Mouse (Mus musculus): Measurements from ENCODE around the gene Ccr8.
A peak's percentile ranks its signal among the peaks of the same experiment; 100 is the strongest.

The Ccr8 gene

DNA sequence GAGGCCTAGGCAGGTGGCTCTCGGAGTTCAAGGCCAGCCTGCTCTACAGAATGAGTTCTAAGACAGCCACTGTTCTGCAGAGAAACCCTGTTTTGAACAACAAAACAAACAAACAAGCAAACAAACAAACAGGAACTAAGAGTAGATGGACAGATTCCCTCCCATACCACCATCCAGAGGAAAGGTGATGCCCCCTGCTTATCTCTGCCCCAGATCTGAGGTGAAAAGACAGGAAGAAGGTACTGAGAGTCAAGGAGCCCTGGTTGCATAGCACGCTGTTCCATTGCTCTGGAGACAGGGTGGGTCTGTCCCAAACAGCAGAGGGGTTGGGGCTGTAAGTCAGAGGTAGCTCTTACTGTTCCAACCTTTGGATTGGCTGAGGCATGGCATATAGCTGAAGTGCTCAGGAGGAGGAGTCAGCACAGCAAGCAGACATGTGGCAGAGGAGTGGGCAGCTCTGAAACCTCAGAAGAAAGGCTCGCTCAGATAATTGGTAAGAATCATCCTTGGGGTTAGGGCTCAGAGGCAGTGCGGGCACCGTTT, at the start of gene Ccr8:
TSS of gene Ccr8 (plus strand) at position 419 of the 543 bp plus-strand sequence.
- no peak for DNase-seq (ENCODE audit: low read depth, low spot score)

DNA sequence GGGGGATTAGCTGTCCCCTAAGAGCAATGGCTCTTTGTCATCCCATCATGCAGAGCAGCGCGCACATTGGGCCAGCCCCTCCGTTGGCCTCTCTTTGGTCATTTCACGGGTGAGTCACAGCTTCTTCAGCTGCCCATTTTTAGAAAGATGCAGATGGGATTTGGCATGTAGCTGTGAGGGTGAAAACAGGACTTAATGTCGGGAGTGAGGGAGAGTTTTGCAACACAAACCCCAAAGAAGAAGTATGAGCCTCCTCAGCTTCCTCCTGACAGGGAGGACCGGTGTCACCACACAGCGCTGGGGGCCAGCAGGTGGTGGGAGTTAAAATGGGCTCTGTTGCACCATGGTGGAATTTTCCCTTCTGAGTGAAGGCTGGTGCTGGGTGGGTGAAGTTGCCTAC, 48.8 kb upstream of the Ccr8 start:
- no peak for DNase-seq (ENCODE audit: low read depth, low spot score)

DNA sequence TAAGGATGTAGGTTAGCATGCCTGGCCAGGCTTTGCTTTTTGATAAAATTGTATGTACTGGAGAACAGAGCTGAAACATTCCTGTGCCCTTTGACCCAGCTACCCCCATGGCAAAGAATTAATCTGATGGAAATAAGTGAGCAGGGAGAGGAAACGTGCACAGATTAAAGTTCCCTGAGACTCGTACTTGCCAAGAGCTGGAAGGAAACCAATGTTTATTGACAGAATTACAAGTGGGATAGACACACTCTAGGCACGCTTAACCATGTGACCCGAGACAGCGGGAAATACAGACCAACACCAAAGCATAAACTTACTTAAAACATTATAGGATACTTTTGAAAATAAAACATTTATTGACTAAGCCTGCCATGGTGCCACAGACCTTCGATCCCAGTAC, 43.4 kb upstream of the Ccr8 start:
- no peak for DNase-seq (ENCODE audit: low read depth, low spot score)

DNA sequence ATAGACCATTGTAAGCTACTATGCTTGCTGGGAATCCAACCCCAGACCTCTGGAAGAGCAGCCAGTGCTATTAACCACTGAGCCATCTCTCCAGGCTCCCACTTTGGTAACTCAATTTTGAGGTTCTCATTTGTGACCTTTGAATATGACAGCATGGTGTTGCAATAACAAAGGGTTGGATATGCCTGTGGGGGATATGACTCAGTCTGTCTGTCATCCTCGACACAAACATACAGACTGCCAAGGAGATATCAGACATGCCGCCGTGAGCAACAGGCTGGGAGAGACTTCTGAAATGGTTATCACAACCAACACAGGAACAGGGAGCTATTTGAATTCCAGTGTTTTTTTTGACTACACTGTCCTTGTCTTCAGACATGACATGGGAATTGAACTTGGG, 42.5 kb upstream of the Ccr8 start:
- DNase-seq (ENCODE audit: low read depth, low spot score), result no peak

DNA sequence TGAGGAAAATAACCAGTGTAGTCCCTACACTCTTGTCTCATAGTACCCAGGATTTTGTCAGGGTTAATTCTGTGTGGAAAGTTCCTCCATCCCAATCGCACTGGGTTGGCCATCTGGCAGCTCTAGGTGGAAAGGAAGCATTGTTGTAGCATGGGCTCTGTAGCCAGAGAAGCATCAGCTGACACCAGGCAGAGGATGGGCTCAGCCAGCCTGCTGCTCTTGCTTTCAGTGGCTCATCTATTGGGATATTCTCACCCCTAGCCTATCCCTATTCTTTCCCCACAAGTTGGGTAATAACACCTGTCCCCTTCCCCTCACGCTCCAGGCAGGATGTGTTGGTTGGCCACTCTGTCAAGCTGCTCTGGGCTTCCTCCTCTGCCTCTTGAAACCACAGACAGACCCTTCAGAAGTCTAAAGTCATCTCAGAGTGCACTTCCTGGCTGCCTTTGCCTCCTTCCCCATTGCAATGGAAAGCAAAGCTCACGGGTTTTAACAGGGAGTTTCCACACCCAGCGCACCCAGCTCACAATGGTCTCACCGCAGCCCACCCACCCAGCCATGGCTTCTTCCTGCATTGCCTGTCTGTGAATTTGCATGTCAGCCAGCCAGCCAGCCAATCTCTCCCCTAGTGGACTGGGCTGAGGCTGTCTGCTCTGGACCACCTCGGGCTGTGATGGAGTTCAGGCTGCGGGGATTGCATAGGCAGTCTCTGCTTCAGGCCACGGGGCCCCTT, 37.2 kb upstream of the Ccr8 start:
- no peak for DNase-seq (ENCODE audit: low read depth, low spot score)

DNA sequence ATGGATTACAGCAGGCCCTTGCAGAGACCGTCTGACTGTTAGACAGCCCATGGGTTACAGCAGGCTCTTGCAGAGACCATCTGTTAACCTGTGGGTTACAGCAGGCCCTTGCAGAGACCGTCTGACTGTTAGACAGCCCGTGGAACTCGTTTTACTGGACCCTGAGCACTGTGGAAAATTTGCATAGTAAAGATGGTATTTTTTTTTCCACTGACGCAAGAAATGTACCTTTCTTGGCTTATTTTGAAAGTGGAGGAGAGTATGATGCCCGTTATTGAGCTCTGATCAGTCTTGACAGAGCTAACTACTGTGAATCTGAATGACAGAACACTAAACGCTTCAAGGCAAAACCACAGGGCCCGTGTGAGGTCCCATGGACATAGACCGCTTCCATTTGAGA, 35.7 kb upstream of the Ccr8 start:
- DNase-seq (ENCODE audit: low read depth, low spot score), result no peak

DNA sequence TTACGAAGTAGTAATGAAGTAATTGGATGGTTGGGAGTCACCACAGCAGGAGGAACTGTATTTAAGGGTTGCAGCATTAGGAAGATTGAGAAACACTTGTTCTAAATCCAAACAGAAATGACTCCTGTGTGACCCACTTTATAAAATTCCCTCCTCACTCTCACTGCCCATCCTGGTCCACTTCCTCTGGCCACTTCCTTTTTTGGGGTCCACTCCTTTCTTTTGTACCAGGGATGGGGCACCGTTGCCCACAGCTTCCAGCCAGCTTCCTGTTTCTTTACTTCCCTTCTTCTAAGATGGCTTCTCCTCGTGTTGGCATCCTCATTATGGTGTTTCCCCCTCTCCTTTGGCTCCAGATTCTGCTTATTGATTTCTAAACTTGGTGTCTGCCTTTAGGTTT, 33.2 kb upstream of the Ccr8 start:
- no peak for DNase-seq (ENCODE audit: low read depth, low spot score)

DNA sequence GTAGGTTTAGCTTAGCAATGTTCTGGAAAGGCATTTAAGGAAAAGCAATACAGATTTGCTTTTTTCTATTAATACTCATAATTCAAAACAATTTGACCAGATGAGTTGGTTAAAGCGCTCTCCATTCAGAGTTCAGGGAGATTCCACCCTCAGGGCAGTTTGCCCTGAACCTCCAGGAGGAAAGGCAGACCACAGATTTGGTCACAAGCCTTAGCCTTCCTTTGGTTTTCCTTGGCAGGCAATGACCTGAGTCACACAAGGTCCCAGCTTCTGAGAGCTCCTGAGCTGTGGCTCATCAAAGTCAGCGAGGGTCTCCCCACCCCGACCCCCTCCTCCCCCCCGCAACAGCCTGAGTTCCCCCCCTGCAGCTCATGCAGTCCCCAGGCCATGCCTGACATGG, 27.6 kb upstream of the Ccr8 start:
- DNase-seq (ENCODE audit: low read depth, low spot score), result no peak

DNA sequence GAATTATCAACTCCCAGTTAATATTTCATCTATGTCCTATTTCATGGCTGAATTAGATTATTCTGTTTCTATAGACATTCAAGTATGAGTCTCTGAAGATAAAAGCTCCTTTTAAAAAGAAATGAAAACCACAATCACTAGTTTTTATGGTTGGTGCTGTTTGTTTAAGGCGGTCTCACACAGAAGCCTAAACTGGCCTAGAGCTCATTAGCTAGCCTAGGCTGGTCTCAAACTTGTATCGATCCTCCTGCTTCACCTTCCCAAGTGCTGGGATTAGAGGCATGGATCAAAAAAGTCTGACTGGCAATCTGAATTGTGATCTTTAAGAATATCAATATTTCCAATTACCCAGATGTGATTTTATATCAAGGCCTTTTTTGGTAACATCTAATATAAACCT, 24.3 kb upstream of the Ccr8 start:
- no peak for DNase-seq (ENCODE audit: low read depth, low spot score)

DNA sequence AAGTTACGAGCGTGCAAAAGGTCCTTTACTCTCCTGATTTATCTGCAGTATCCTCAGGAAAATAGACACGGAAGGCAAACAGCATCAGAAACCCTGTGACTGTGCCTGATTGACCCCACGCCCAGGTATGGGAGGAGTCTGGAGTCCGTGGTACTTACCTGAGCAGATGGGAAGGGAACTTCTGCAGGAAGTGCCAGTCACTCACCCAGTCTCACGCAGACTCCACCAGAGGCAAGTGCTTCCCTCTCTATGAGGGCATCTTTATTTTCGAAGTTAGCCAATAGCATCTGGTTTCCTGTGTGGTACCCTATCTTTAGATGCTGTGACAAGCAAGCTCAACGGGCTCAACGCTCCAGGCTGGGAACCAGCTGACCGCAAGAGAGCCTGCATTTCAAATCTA, 23.9 kb upstream of the Ccr8 start:
- no peak for DNase-seq (ENCODE audit: low read depth, low spot score)

DNA sequence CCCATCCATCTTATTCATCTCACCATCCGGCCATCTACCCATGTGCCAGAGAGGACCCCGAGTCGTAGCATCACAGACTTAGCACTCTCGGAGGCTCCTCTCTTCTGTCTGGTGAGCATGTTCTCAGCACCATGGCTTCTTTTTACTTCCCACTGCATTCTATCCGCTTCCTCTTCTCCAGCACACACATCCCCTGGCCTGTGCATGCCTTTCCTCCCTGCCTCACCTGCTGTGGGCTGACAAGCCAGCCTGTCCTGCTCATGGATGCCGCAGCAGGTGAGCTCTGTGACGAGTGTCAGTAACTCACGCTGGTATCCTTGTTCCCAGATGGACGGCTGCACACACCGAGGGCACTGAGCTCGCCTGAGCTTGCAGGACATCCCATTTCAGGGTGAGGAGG, 22.1 kb upstream of the Ccr8 start, which contains the start of gene Cx3cr1:
TSS of gene Cx3cr1 (minus strand) at position 101 of the 400 bp plus-strand sequence.
- DNase-seq (ENCODE audit: low read depth, low spot score), result no peak

DNA sequence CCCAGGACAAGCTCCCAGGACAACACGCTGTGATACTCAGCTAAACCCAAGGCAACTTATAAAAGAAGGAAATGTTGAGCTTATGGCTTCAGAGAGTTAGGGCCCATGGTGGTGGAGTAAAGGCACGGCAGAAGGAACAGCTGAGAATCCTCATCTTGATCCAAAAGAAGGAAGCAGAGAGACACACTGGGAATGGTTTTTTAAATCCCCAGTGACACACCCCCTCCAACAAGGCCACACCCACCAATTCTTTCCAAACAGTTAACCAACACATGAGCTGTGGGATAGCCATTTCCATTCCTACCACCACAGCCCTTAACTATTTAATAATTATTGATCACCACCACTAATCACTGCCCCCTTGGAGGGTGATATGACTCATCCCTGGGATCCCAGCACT, 20.7 kb upstream of the Ccr8 start:
- DNase-seq (ENCODE audit: low read depth, low spot score), result no peak

DNA sequence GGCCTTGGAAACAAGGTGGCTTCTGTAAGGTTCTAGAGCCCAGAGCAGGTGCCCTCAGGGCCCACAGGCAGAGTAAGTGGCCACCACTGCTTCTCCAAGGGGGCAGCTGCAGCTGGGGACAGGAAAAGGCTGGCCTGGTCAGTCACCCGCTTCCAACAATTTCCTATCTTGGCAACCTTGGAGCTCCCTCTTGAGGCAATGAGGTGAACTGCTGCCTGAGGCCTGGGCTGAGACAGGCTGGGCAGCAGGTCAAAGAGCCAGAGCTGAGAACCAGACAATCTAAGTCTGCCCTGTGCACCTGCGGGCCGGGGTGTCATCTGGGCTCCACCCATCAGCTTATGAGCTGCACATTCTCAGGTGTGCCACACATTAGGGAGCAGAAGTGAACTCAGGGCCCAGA, 18.7 kb upstream of the Ccr8 start:
- no peak for DNase-seq (ENCODE audit: low read depth, low spot score)

DNA sequence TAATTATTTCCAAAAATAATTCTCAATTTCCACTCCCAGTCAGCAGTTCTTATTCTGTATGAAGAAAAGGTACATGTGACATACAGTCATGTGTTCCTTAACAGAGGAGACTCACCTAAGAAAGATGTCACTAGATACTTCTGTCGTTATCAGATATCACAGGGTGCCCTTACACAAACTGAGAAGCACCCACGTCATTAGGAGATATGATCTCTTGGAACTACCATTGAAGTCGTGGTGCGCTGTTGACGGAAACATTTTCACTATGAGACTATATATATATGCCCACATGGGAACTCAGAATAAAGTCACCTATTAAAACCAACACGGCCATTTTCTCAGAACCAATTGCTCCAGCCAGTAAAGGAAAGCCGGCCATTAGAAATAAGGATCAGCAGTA, 17.4 kb upstream of the Ccr8 start:
- no peak for DNase-seq (ENCODE audit: low read depth, low spot score)

DNA sequence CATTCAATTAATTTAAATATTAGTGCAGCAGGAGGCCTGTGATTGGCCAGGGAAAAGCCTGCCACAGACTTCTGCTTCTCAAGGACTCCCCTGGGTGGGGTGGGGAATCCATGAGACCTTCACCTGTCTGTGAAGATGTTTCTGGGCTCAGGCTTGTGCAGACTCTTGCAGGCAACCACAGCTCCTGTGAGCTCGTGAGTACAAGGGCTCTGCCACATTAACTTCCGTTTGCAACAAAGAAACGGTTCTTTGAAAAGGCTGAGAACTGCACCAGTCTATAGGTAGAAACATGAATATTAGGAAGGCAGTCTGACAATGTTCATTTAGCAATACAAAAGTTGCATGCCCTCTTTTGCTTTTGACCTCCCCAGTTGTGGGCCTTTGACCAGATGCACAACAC, 13.7 kb upstream of the Ccr8 start:
- no peak for DNase-seq (ENCODE audit: low read depth, low spot score)

DNA sequence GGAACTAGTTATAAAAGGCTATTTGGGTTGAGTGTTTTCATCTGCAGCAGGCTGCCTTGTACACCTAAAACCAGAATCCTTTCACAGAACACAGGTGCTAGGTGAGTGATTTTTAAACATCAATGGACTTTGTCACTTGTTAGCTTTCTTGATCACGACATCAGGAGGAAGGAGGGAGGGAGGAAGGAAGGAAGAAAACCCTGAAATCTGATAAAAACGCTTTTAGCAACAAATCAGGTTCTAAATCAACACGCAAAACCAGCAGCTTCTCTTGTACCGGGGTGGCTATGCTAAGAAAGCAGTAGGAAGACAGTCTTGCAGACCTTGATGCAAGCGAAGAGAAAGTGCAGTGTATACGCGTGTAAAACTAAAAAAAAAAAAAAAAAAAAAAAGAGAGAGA, 12.0 kb upstream of the Ccr8 start:
- DNase-seq (ENCODE audit: low read depth, low spot score), result no peak

DNA sequence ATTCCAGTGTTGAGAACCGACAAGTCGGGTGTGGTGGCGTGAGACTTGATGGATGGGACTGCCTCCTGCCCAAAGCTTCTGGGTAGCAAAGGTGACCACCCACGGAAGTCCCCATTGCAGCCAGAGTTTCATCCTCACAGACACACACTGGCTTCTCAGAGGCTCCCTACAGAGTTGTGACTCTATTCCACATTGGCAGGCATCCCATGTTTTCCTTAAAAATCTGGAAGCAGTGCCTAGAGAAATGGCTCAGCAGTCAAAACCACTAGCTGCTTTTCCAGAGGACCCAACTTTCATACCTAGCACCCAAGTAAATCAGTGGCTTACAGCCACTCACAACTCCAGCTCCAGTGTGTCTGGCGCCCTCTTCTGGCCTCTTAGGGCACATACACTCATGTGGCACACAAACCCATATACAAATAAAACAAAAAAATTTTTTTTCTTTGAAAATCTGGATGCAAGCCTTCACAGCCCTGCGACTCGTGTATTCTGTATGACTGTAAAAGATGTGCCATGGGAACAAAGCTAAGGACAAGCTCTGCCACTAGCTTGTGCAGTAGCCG, 11.3 kb upstream of the Ccr8 start:
- DNase-seq (ENCODE audit: low read depth, low spot score), result peak; percentile 29

DNA sequence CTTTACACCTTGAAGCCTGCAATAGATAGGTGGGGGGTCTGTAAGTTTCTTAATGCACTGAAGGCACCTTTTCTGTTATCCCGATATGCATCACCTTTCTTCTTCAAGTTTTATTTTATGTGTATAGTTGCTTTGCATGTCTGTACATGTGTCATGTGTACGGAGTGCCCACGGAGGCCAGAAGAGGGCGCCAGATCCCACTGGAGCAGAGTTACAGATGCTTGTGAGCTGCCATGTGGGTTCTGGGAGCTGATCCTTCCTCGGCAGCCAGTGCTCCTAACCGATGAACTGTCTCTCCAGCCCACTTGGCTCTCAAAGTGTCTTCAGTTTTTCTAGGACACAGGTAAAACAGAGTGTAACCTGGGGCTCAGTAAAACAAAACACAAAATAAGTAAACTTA, 10.7 kb upstream of the Ccr8 start:
- DNase-seq (ENCODE audit: low read depth, low spot score), result no peak

DNA sequence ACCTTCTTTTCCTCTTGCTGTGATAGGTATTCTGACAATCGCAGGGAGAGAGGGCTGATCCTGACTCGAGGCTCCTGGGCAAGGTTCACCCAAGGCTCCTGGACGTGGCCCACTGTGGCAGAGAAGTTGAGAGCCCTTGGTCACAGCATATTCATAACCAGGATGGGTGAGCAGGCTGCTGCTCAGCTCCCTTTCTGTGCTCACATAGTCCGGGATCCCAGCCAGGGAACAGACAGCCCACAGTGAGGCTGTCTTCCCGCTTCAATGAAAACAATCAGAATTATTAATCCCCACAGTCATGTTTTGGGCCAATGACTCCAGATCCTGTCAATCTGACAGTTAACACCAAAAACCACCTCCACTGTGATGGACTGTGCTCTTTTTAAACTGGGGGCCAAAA, 9.9 kb upstream of the Ccr8 start:
- no peak for DNase-seq (ENCODE audit: low read depth, low spot score)

DNA sequence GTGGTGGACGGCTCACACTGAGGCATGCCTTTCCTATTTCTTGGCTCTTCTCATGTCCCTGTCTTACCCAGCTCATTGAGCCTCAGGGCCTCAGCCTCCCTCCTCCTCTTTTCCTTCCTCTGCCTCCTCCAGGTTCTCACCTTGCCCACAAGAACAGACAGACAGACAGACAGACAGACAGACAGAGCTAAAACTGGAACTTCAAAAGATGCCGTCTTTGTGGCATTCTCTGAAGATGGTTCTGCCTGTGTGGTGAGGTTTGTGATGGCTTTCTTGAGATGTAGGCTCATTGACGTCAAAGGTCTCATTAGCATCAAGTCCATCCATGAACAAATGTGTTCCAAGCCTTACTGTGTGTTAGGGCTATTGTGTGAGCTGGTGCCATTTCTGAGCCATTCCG, 9.2 kb upstream of the Ccr8 start:
- DNase-seq (ENCODE audit: low read depth, low spot score), result no peak

DNA sequence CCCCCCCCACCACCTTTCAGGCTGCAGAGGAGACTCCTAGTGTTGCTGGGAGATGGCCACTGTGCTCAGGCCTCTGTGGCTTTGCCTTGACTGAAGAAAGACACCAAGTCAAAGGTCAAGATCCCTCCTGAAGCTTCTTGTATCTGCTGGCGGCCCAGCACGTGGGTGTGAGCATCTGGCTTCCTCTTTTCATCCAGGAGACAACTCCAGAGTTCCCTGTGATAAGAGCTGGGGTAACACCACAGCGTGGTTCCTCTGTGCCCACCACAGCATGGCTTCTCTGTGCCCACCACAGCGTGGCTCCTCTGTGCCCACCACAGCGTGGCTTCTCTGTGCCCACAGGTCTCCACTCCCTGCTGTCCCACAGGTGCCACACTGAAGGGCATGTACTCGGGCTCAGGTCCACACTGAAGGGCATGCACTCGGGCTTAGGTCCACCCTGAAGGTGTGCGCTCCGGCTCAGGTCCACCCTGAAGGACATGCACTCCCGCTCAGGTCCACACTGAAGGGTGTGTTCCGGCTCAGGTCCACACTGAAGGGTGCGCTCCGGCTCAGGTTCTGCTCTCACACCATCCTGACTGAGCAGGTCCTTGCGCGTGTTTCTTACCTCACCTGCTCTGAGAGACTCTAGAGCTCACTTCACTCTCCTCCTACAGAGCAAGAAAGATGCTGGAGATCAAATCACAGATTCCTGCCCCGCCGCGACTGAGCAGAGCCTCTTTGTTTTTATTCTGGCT, 8.6 kb upstream of the Ccr8 start:
- DNase-seq (ENCODE audit: low read depth, low spot score), result no peak

DNA sequence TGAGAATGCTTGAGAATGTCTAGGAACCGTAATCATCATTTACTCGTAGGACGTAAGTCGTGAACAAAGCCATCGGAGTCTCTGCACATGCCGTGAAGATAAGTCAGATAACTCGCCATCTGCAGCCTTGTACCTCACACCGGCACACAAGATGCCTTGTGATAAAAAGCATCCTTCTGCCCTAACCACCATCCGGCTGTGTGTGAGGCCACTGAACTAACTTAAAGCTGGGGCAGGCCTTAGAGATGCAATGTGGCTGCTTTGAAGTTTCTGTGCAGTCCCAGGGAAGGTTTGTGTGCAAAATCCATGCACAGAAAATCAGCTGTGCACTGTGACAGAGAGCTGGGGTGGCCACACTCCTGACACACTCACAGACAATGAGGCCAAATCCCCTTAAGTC, 7.5 kb upstream of the Ccr8 start:
- DNase-seq (ENCODE audit: low read depth, low spot score), result no peak

DNA sequence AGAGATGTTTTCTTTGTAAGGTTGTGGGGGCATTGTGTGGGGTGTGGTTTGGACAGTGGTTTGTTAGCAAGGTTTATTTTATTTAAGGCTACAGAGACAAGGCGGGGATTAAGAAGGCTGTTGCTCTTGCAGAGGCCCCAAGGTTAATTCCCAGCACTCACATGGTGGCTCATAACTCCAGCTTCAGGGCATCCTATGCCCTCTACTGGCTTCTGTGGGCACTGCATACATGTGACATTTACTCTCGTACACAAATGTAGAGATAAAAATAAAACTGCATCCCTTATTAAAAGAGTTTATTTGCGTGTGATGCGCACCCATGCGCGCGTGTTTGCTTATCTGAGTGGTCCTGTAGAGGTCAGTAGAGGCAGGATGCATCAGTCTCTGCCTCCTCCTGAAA, 2.8 kb upstream of the Ccr8 start:
- DNase-seq (ENCODE audit: low read depth, low spot score), result no peak

Data from telencephalon, adult 2 months (tissue).